Mouse (Mus musculus): ENCODE results near the gene Cd244a. TPM values are rescaled to one million over a fixed set of nuclear protein-coding genes. Genes with fewer than 3 reads are reported as not detected.

The Cd244a gene
- polyA plus RNA-seq, 1 experiment: 0.16 TPM

- TF ChIP-seq POLR2A (IDR thresholded peaks at IDR 0.05; ENCODE audit: control insufficient read depth, low read depth, low read length) (no peak), CTCF (IDR thresholded peaks at IDR 0.05; ENCODE audit: control insufficient read depth, insufficient read depth, insufficient replicate concordance, low read depth, low read length) (no peak)
- Histone ChIP-seq H3K36me3 (ENCODE audit: control insufficient read depth, insufficient read depth, low read length) (no peaks in the 10 kb centered on the region), H3K4me3 (ENCODE audit: control insufficient read depth, low read depth, low read length) (no peak overlapping the region), H3K4me1 (ENCODE audit: control insufficient read depth, insufficient read depth, low read length) (no peaks in the 10 kb centered on the region; the same call in 1 of the 2 replicates), H3K27me3 (ENCODE audit: control insufficient read depth, insufficient read depth, low read length) (no peaks in the 10 kb centered on the region), H3K27ac (ENCODE audit: control insufficient read depth, insufficient read depth, low read depth, low read length) (no peak overlapping the region)
Observed at GRCm38 (mm10) chr1:171560262-171560661, 1.3 kb downstream of the Cd244a start.

- no peaks in the 10 kb centered on the region for H3K36me3 ChIP-seq (ENCODE audit: control insufficient read depth, insufficient read depth, low read length)
- no peaks in the 10 kb centered on the region for H3K27me3 ChIP-seq (ENCODE audit: control insufficient read depth, insufficient read depth, low read length)
- no peaks in the 10 kb centered on the region; the same call in 1 of the 2 replicates for H3K4me1 ChIP-seq (ENCODE audit: control insufficient read depth, insufficient read depth, low read length)
- H3K4me3 ChIP-seq (ENCODE audit: control insufficient read depth, low read depth, low read length): no peak overlapping the region
- no peak overlapping the region for H3K27ac ChIP-seq (ENCODE audit: control insufficient read depth, insufficient read depth, low read depth, low read length)
- TF ChIP-seq POLR2A (IDR thresholded peaks at IDR 0.05; ENCODE audit: control insufficient read depth, low read depth, low read length) (no peak), CTCF (IDR thresholded peaks at IDR 0.05; ENCODE audit: control insufficient read depth, insufficient read depth, insufficient replicate concordance, low read depth, low read length) (no peak)
Observed at GRCm38 (mm10) chr1:171561200-171561599, 2.2 kb downstream of the Cd244a start.

- no peaks in the 10 kb centered on the region for H3K27me3 ChIP-seq (ENCODE audit: control insufficient read depth, insufficient read depth, low read length)
- H3K27ac ChIP-seq (ENCODE audit: control insufficient read depth, insufficient read depth, low read depth, low read length): no peak overlapping the region
- H3K36me3 ChIP-seq (ENCODE audit: control insufficient read depth, insufficient read depth, low read length): no peaks in the 10 kb centered on the region
- TF ChIP-seq CTCF (IDR thresholded peaks at IDR 0.05; ENCODE audit: control insufficient read depth, insufficient read depth, insufficient replicate concordance, low read depth, low read length): no peak
- TF ChIP-seq POLR2A (IDR thresholded peaks at IDR 0.05; ENCODE audit: control insufficient read depth, low read depth, low read length): no peak
- H3K4me1 ChIP-seq (ENCODE audit: control insufficient read depth, insufficient read depth, low read length): no peaks in the 10 kb centered on the region; the same call in 1 of the 2 replicates
- no peak overlapping the region for H3K4me3 ChIP-seq (ENCODE audit: control insufficient read depth, low read depth, low read length)
Observed at GRCm38 (mm10) chr1:171561639-171562225, 2.7 kb downstream of the Cd244a start.

GRCm38 (mm10) chr1:171563042-171563441 is 4.0 kb downstream of the Cd244a start:
- no peak for TF ChIP-seq CTCF (IDR thresholded peaks at IDR 0.05; ENCODE audit: control insufficient read depth, insufficient read depth, insufficient replicate concordance, low read depth, low read length)
- TF ChIP-seq POLR2A (IDR thresholded peaks at IDR 0.05; ENCODE audit: control insufficient read depth, low read depth, low read length): no peak
- Histone ChIP-seq H3K4me3 (ENCODE audit: control insufficient read depth, low read depth, low read length) (no peak overlapping the region), H3K27ac (ENCODE audit: control insufficient read depth, insufficient read depth, low read depth, low read length) (no peak overlapping the region), H3K36me3 (ENCODE audit: control insufficient read depth, insufficient read depth, low read length) (no peaks in the 10 kb centered on the region), H3K4me1 (ENCODE audit: control insufficient read depth, insufficient read depth, low read length) (no peaks in the 10 kb centered on the region; the same call in 1 of the 2 replicates), H3K27me3 (ENCODE audit: control insufficient read depth, insufficient read depth, low read length) (no peaks in the 10 kb centered on the region)

- Histone ChIP-seq H3K27me3 (ENCODE audit: control insufficient read depth, insufficient read depth, low read length) (no peaks in the 10 kb centered on the region), H3K4me3 (ENCODE audit: control insufficient read depth, low read depth, low read length) (no peak overlapping the region), H3K27ac (ENCODE audit: control insufficient read depth, insufficient read depth, low read depth, low read length) (no peak overlapping the region), H3K36me3 (ENCODE audit: control insufficient read depth, insufficient read depth, low read length) (no peaks in the 10 kb centered on the region), H3K4me1 (ENCODE audit: control insufficient read depth, insufficient read depth, low read length) (no peaks in the 10 kb centered on the region; the same call in 1 of the 2 replicates)
- 0 out of 2 replicates have a peak, but pooled peaks have one; percentile 21 for TF ChIP-seq CTCF (IDR thresholded peaks at IDR 0.05; ENCODE audit: control insufficient read depth, insufficient read depth, insufficient replicate concordance, low read depth, low read length)
- no peak for TF ChIP-seq POLR2A (IDR thresholded peaks at IDR 0.05; ENCODE audit: control insufficient read depth, low read depth, low read length)
Observed at GRCm38 (mm10) chr1:171564247-171564646, 5.3 kb downstream of the Cd244a start.

GRCm38 (mm10) chr1:171565888-171566287 is 6.9 kb downstream of the Cd244a start:
- Histone ChIP-seq H3K4me3 (ENCODE audit: control insufficient read depth, low read depth, low read length) (no peak overlapping the region), H3K27ac (ENCODE audit: control insufficient read depth, insufficient read depth, low read depth, low read length) (no peak overlapping the region), H3K36me3 (ENCODE audit: control insufficient read depth, insufficient read depth, low read length) (no peaks in the 10 kb centered on the region), H3K4me1 (ENCODE audit: control insufficient read depth, insufficient read depth, low read length) (no peaks in the 10 kb centered on the region; the same call in 1 of the 2 replicates), H3K27me3 (ENCODE audit: control insufficient read depth, insufficient read depth, low read length) (no peaks in the 10 kb centered on the region)
- no peak for TF ChIP-seq CTCF (IDR thresholded peaks at IDR 0.05; ENCODE audit: control insufficient read depth, insufficient read depth, insufficient replicate concordance, low read depth, low read length)
- no peak for TF ChIP-seq POLR2A (IDR thresholded peaks at IDR 0.05; ENCODE audit: control insufficient read depth, low read depth, low read length)

GRCm38 (mm10) chr1:171566777-171567176 is 7.8 kb downstream of the Cd244a start:
- H3K27me3 ChIP-seq (ENCODE audit: control insufficient read depth, insufficient read depth, low read length): no peaks in the 10 kb centered on the region
- TF ChIP-seq CTCF (IDR thresholded peaks at IDR 0.05; ENCODE audit: control insufficient read depth, insufficient read depth, insufficient replicate concordance, low read depth, low read length) (no peak), POLR2A (IDR thresholded peaks at IDR 0.05; ENCODE audit: control insufficient read depth, low read depth, low read length) (no peak)

More at GRCm38 (mm10) chr1:171566777-171567176, 7.8 kb downstream of the Cd244a start:
- no peaks in the 10 kb centered on the region for H3K36me3 ChIP-seq (ENCODE audit: control insufficient read depth, insufficient read depth, low read length)
- no peaks in the 10 kb centered on the region; the same call in 1 of the 2 replicates for H3K4me1 ChIP-seq (ENCODE audit: control insufficient read depth, insufficient read depth, low read length)
- no peak overlapping the region for H3K27ac ChIP-seq (ENCODE audit: control insufficient read depth, insufficient read depth, low read depth, low read length)
- no peak overlapping the region for H3K4me3 ChIP-seq (ENCODE audit: control insufficient read depth, low read depth, low read length)
